Mouse (Mus musculus) layer of hippocampus, postnatal 25 days (tissue): ENCODE data around the gene Stn1. TPM values are rescaled to one million over a fixed set of nuclear protein-coding genes. Genes with fewer than 3 reads are reported as not detected.
A peak's percentile ranks its signal among the peaks of the same experiment; 100 is the strongest.

Experiments
- DNase-seq, 2 experiments: peaks; one replicate each; pipeline ENCODE4 v3.0.0; 2022; ENCODE audit warnings: mixed read lengths in 2 of 2, low spot score in 1 of 2; ENCODE audit errors: extremely low spot score in 1 of 2
- total RNA-seq, 2 experiments: library from RNA; stranded (reverse); gene quantifications; 2 replicates each; pipeline ENCODE4 v1.2.3; 2021

Gene Stn1
- total RNA-seq, 2 experiments from 2014 or later: 22.7 to 23.5 TPM

DNA sequence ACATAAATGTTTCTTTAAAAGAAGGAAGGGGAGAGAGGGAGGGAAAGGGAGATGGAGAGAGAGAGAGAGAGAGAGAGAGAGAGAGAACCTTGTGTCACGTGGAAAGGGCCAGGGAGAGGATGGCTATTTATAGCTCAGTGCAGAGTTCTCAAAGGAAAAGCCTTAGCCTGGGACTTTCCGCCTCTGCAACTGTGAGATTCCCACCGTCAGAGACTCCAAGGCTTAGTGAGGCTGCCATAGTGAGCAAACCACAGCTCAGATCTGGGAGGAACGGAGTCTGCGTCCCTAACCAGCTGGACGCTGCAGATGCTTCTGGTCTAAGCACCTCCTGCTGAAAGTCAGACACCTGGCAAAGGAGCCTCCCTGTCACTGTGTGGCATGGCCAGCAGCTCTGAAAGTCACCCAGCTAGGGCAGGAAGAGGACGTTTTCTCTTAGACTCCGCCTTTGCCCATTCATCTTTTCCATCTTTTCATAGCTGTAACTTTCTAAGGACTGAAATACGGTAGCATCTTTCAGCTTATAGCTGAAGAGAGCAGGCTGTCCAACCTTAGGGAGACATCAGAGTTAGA lies 51.2 kb downstream of the Stn1 start:
- no peak for DNase-seq

DNA sequence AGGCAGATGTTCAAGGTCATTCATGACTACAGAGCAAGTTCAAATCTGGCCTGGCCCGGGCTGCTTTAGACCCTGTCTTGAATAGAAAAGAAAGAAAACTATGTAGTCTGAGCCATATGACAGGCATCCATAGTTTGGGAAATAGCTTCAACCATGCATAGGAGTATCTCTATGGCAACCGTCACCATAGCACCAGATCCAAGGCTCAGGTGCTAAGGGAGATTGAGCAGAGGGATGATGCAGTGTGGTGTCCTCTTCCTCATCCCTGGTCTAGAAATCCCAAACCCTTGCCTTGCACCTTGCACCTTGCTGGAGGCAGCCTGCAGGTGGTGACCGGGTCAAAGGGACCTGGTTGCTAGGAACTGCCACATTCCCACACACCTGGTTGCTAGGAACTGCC lies 53.2 kb downstream of the Stn1 start:
- DNase-seq: no peak

DNA sequence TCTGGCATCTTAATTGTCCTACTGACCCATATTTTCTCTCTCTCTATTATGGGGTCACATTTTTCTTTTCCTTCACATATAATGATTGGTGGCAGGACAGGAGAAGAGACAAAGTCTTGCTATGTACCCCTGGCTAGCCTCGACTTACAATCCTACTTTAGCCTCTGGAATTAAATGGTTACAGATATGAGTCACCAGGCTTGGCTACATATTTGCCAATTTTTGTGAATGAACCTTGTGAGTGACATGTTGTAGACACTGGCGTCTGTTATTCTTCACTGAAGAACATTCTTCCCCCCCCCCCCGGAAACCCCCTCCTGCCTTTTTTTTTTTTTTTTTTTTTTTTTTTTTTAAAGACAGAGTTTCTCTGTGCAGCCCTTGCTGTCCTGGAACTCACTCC lies 54.0 kb downstream of the Stn1 start:
- DNase-seq: no peak

DNA sequence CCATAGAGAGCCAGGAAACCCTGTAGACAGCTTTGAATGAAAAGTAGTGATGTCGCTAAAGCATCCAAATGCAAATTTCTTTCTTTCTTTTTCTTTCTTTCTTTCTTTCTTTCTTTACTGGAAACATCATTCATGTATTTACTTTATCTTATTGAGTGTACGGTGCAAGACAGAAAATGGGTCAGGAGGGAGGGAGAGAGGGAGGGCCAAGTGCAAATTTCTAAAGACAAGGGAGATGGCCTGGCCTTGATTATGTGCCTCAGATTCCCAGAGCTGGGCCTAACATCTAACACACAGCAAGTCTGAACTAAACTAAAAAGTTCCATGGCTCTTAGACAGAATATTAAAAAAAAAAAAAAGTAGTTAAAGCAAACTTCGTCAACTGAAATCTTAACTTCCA lies 63.9 kb downstream of the Stn1 start:
- no peak for DNase-seq

DNA sequence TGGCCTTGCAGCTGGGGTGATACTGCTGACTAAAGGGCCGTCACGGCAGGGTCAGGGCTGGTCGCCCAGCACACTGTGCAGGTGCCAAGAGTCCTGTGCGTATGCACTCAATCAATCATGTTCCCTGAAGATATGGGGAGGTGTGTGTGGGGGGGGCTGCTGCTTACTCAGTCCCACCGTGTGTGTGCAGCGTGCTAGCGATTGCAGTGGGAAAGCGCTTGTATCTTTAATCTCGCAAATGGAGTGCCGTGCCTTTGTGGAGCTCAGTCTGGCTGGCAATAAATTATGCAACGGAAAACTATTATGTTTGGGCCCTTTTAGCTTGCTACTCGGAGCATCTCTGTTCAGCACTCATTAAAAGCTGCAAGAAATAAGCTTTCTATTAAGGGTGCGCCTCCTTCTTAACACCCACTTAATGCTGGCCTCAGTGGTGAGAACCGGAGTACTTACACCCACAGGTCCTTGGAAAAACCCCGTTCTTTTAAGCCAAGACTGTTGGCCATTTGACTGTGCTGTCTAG lies 64.4 kb downstream of the Stn1 start:
- DNase-seq: no peak

DNA sequence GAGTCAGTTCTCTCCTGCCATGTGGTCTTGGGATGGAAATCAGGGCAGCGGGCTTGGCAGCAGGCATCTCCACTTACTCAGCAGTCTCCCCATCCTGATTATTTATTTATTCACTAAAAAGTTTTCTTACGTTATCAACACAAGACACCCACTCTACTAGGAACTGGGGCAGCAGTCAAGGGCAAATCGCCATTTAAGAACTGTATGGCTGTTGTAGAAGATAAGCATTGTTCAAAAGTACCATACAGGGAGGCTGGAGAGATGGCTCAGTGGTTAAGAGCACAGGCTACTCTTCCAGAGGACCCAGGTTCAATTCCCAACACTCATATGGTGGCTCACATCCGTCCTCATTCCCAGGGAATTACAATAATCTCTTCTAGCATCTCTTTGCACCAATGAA lies 65.5 kb downstream of the Stn1 start:
- DNase-seq: no peak

DNA sequence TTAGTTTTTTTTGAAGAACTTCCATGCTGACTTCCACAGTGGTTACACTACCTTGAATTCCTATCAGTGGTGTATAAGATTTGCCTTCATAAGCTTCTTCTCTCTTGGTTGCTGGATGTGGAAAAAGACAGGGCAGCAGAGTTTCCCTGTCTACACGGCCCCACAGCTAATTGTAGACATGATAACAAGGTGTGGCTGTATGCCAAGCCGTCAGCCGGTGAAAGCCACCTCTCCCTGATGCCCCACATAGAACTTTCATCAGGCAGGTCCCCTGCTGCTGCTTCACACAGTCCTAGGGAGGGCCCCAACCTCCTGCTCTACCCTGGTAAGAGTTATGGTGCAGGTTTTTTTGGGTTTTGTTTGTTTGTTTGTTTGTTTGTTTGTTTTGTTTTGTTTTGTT lies 68.6 kb downstream of the Stn1 start:
- no peak for DNase-seq

DNA sequence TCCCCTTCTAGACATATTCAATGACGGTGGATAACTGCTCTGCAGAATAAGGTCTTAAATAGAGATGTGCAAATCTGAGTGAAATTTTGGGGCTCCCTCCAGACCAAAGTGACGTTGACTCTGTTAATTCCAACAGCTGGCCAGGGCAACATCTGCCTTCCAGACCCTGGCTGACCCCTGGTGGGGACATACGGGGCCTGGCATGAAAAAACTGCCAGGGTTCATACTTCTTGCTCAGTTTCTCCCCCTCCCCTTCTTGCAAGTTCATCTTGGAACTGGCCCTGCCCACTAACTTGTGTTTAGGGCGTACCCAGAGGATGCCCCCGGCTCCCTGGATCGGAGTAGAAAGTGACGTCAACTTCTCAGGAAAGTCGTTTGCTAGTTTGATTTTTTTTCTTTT lies 70.5 kb downstream of the Stn1 start:
- DNase-seq: no peak

DNA sequence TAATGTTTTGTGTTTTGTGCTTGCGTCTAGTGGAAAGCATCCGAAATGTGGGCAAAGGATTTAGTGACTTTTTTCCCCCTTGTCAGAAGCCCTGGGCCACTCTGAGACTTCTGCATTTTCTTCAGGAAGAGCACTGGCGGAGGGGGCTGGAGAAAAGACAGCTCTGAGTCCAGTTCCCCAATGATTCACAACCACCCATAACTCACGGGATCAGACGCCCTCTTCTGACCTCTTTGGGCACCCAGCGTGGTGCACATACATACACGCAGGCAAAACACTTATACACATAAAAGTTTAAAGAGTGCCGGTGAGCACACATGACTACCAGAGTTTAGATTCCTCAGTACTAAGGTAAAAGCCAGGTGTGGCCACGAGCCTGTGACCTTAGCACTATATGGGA lies 71.8 kb downstream of the Stn1 start:
- no peak for DNase-seq

DNA sequence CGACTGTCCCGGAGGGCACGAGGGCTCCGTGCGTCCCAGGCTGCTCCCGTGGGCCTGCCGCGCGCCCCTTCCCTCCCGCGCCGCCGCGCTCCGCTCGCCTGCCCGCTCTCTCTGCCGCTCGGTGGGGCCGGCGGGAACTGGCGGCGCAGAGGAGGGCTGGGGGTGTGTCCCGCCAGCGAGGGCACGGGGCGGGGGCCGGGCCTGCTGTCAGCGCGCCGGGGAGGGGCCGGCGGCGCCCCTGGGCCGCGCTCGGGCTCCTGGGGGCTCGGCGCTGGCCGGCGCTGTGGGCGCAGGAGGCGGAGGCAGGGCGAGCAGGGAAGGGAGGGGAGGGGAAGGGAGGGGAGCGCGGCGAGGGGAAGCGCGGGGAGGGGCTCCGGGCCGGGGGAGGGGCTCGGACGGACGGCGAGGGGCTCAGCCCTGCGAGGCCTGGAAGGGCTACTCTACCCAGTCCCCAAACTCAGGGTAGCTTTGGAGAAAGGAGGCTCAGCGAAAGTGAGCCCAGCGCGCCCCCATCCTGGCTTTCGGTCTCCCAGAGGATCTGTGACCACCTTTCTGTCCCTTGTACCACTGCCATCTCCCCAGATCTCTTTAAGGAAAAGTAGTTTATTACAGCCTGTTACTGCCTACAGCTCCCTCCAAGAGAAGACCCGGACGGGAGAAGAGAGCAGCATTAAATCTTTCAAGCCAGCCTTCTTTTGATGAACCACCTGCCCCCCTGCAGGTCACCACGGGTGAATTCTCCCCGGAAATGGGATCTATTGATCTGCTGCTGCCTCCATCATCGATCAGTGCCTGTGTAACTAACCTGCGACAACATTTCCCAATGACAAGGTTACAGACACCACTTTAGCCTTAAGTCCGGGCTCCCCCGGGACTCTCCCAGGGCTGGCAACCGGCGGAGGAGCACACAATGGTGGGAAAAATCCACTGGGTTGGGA lies 72.7 kb downstream of the Stn1 start, which contains the start of gene Sh3pxd2a:
TSS of gene Sh3pxd2a (minus strand) at position 98 of the 938 bp plus-strand sequence.
- DNase-seq: no peak

DNA sequence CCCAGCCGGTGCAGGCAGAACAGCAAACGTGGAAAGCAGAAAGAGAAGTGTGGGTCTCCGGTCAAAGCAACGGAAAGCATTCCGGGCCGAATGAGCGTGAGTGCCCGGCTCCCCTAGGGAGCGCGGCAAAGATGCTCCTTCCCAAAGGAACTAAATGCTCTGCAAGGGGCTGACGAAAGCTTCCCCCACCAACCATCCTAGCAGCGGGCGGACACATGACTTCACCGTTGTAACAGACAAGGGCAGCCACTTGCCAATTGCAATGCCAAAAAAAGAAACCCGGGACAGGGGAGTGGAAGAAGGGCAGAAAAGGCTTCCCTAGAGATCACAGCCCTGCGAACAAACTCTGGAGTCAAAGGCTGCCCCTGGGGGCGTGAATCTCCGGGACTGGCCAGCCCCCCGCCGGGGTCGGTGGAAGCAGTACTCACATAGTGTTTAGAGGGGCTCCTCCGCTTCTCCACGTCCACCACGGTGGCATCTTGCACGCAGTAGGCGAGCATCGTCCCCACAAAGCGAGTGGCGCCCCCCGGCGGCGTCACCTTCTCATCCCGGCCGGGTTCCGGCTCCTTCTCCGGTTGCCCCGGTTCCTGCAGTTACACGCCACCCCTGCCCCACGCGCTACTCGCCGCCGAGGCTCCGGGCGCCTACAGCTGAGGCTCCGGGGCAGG lies 73.5 kb downstream of the Stn1 start:
- DNase-seq: peak; percentile 65 to 74

DNA sequence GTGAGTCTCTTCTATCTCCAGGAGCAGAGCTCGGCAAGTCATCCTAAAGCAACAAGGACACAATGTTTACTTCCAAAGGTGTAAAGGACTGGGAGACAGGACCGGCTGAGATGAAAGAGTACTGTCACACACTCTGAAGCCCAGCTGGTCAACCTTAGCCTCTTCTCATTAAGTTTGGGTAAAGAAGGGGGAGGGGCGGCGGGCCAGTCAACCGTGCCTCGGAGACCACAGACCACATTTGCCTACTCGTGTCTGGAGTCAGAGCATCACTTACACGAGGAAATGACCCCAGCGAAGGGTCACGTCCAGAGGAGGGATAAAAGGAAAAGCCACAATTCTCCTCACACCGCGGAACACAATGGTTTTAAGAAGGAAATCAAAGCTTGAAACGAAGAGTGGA lies 74.1 kb downstream of the Stn1 start:
- no peak for DNase-seq

DNA sequence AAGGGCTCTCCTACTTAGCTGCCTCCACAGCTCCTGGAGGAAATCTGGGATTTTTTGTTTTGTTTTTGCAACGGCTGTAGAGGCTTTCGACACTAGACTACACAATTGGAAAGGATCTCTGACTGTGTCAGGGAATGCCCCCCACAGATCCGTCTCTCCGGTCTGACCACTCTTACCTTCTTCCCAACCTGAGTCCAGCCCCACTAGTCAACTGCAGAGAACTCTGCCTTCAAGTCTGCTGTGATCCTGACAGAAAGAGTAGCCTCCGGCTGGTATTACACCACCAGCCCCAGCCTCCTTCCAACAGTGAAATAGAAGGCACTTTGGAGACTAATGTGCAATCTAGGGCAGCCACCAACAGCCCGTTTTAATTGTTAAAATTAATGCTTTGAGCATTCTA lies 74.6 kb downstream of the Stn1 start:
- no peak for DNase-seq

DNA sequence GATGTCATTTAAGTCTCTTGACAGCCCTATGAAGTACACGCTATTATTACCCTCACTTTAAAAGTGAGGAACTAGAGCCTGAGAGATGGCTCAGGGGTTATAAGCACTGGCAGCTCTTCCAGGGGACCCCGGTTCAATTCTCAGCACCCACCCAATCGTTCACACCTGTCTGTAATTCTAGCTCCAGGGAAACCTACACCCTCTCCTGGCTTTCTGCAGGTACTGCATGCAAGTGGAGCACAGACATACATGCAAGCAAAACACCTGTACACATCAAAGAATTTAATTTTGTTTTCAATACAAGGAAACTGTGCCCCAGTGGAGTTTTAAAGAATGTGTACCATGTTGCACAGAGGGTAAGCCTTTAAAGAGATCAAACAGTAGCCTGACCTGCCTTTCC lies 75.5 kb downstream of the Stn1 start:
- no peak for DNase-seq

DNA sequence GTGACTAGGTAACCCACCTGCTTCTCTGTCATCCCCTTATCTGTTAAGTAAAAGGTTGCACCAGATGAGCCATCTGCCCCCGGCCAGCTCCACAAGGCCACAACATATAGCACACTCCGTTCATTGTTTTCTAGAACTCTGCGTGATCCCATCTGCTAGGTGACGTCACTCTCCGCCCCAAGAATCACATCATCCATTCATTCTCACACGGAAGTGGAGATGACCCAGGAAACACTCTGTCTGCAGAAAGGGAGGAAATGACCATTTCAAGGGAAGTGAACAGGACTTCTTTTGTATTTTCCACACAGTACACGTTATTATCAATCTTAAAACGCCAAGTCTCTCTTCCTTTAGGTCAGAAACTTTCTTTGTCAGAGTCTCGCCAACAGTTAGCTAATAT lies 75.9 kb downstream of the Stn1 start:
- no peak for DNase-seq

DNA sequence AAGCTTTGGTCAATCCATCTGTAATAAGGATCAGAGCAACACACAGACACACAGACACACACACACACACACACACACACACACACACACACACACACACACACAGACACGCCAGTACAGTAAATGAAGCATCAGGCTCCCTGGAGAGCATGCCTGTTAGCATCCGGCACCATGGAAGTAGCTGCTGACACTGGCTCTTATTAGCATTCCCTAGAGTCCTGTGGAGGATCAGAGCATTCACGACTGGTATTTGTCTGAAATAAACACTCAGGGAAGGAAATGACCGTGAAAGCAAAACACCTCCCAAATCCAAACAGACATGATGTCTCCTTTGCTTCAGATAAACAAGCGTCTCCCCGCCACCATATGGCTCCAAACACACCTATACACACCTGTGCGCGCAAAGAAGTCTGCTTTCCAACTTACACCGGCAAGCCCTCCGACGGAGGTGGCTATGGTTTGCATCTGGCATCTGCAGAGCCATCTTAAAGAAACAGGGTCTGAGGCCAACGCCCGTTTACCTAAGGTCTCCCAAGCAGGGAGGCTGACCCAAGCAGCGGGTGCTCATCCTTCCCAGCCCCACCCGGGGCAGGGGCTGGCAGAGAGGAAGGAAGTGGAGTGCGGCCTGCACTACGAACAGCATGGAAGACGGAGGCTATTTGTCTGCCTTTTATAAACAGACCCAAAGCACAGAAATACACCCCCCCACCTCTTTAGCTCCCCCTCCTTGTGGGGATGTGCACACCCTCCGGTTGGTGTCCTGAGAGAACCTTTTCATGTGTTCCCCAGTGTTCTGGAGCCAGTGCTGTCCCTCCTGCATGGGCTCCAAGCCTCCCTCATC lies 77.0 kb downstream of the Stn1 start:
- DNase-seq: no peak

DNA sequence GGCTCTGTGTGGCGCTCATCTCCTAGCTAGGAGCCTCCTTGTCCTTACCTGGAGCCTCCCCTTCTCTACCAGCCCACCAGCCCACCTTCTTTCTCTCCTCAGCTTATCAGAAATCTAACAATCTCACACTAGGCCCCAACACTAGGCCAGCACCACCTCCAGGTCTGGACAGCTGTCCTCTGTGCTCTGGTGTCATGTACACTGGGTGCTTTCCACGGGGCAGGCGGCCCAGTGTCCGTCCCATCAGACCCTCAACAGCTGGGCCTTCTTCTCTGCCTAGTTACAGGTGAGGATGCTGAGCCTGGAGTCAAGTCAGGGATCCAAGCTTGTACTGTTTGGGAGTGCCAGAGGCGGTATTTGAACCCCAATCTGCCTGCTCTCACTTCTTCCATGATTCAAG lies 78.1 kb downstream of the Stn1 start:
- DNase-seq: no peak

DNA sequence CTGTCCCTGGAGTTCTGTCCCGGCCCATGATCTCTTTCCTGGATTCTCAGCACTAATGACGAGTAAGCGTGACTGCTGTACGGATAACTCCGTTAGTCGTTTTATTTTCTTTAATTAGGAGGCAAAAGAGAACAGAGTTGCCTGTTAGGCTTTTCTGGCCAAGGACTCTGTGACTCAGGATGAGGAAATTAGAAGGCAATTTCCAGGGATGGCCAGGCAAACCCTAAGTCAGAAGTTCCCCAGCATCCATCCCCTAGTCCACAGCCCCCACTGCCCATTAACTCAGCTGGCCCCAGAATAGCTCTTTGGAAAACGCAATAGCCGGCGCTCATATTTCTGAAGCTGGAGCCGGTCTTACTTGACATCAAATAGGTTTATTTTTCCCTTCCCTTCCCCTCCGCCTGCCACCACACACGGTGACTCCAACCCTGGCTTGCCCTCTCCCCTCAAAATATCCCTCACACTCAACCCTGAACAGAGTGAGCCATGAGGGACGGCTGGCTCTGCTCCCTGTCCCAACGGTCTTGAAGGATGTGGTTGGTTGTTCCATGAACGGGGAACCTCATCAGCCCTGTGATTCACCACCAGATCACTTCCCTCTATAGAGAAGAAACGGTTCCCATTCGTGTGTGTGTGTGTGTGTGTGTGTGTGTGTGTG lies 78.7 kb downstream of the Stn1 start:
- no peak for DNase-seq

DNA sequence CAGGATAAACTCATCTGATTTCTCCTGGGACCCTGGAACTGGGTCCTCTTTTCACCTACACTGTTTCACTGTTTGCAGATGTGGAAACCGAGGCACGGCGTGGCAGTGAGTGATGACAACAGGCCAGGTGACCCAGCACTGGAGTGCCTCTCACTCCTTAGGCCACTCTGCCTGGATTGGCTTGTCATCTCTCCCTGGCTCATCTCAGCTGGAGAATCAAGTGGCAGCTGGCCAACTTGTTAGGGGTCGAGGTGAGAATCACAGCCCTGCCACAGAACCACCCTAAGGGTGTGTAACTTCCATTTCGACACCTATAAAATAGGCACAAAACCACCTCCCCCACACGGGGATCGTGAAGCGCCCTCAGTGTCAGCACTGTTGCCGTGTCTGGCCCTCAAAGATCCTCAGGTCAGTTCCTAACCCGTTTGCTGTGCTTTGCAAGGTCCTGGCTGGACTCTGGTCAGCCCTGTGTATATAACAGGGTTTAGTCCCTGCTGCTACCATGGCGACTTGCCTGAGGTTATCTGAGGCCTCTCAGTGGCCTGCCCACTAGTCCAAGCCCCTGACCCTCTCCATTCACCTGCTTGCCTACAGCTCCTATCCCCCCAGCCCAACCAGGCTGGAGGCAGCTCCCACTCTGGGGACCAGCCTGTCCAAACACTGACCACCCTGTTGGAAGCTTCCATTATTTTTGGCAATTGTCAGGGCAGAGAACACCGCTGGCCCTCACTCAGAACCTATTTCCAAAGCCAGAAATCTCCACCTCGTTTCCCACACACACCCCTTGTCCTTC lies 79.4 kb downstream of the Stn1 start:
- DNase-seq: no peak
